Mouse (Mus musculus) liver, postnatal 0 days (tissue): ENCODE results near the gene Pnrc1. TPM values are rescaled to one million over a fixed set of nuclear protein-coding genes. Genes with fewer than 3 reads are reported as not detected.
A peak's percentile ranks its signal among the peaks of the same experiment; 100 is the strongest.
"Not testable (repeated sequence)": the region's sequence is repeated elsewhere in the genome, so short reads cannot be mapped to it uniquely, and the experiment has no call there.

Experiments used
- ATAC-seq: fragments of 200-750 bp; cut with Nextera tagmentation; 2 replicates; pipeline ENCODE4 v1.8.0; 2017; ENCODE audit warnings: mild to moderate bottlenecking, moderate library complexity
- DNase-seq: peaks from one replicate; pipeline ENCODE4 v3.0.0-alpha.2; 2016
- H3K27ac ChIP-seq: fragments of 300-500 bp; sonication (generic); 2 replicates; pipeline ENCODE4 v1.5.1; 2014; ENCODE audit warnings: antibody characterized with exemption, moderate library complexity, mild to moderate bottlenecking, low read depth
- H3K27me3 ChIP-seq: fragments of 300-500 bp; sonication (generic); 2 replicates; pipeline ENCODE4 v1.6.1; 2014; ENCODE audit warnings: low read length, control low read depth, mixed read lengths; ENCODE audit not compliant: insufficient read depth
- H3K36me3 ChIP-seq: fragments of 300-500 bp; sonication (generic); replicated peaks from 2 replicates; pipeline ENCODE4 v1.6.1; 2014; ENCODE audit warnings: mild to moderate bottlenecking, control low read depth, low read length, moderate library complexity, mixed read lengths; ENCODE audit not compliant: insufficient read depth
- H3K4me1 ChIP-seq: fragments of 300-500 bp; sonication (generic); 2 replicates; pipeline ENCODE4 v1.6.1; 2014; ENCODE audit warnings: antibody characterized with exemption, mild to moderate bottlenecking, control low read depth; ENCODE audit not compliant: insufficient read depth
- H3K4me2 ChIP-seq: fragments of 300-500 bp; sonication (generic); 2 replicates; pipeline ENCODE4 v1.6.1; 2014; ENCODE audit warnings: low read depth, mild to moderate bottlenecking, low read length, moderate library complexity, mixed read lengths
- H3K4me3 ChIP-seq: fragments of 300-500 bp; sonication (generic); 2 replicates; pipeline ENCODE4 v1.5.1; 2014; ENCODE audit warnings: low read depth, low read length
- H3K9ac ChIP-seq: fragments of 300-500 bp; sonication (generic); replicated peaks from 2 replicates; pipeline ENCODE4 v1.6.1; 2014; ENCODE audit warnings: mild to moderate bottlenecking, moderate library complexity
- H3K9me3 ChIP-seq: fragments of 300-500 bp; sonication (generic); 2 replicates; pipeline ENCODE4 v1.6.1; 2016; ENCODE audit warnings: mild to moderate bottlenecking, control low read depth, low read length, mixed read lengths
- CTCF ChIP-seq: sonication (generic); IDR thresholded peaks from 2 replicates; pipeline ENCODE4 v1.5.1; 2016; ENCODE audit warnings: antibody characterized with exemption, low read depth
- EP300 ChIP-seq: IDR thresholded peaks from 2 replicates; pipeline ENCODE4 v1.6.1; 2016; ENCODE audit warnings: antibody characterized with exemption, low read depth, mild to moderate bottlenecking
- WGBS: fragments of 180-500 bp; shearing (Covaris S2); extraction: QIAGEN DNeasy Blood & Tissue Kit; methylation state at CpG from one replicate; pipeline ENCODE4 v1.1.7; 2014; ENCODE audit not compliant: insufficient replicate concordance; 5-methylcytosine and 5-hydroxymethylcytosine counted together
- polyA plus RNA-seq: library from polyadenylated mRNA; unstranded; fragments of >200 nt; fragmentation: Nextera tagmentation; extraction: Ambion mirVana; gene quantifications from 2 replicates; pipeline ENCODE4 v1.2.1, GENCODE M21; 2015

Gene Pnrc1
- polyA plus RNA-seq, result 71.4 and 74.3 TPM in 2 replicates

DNA sequence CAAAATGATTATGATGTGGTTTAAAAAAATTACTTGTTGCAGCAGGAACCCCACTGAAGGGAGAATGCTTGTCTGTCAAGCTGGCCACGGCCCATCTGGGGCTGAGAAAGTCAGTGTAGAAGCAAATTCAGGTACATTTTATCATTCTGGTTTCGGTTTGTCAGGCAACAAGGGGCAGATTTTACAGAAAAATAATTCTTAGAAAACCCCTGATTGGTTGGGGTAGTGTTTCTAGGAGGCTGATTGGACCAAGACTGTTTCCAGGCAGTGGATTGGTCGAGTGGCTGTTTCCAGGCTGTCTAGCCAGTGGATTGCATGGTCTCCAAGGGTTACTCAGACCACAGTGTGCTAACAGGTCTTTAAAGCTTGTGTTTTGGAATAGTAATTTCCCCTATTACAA is at the start of gene Pnrc1:
Gene Pnrc1 (minus strand): TSS at position 162 of the 400 bp plus-strand sequence.
- Histone ChIP-seq H3K27ac (0 out of 2 replicates have a peak within 1 kb of the TSS, but pooled peaks have one; percentile 22), H3K4me3 (no peak within 1 kb of the TSS), H3K27me3 (no peaks in the 10 kb centered on the region), H3K9me3 (no peaks in the 10 kb centered on the region), H3K36me3 (no peaks in the 10 kb centered on the region), H3K4me1 (no peaks in the 10 kb centered on the region), H3K9ac (no peak within 1 kb of the TSS), H3K4me2 (peak within 1 kb of the TSS; percentile 23)
- DNase-seq (no peak), ATAC-seq (peak; percentile 75)
- no peak for TF ChIP-seq CTCF
- TF ChIP-seq EP300, result no peak
- 51% methylated on average over 3 of the region's 3 CpGs for WGBS

DNA sequence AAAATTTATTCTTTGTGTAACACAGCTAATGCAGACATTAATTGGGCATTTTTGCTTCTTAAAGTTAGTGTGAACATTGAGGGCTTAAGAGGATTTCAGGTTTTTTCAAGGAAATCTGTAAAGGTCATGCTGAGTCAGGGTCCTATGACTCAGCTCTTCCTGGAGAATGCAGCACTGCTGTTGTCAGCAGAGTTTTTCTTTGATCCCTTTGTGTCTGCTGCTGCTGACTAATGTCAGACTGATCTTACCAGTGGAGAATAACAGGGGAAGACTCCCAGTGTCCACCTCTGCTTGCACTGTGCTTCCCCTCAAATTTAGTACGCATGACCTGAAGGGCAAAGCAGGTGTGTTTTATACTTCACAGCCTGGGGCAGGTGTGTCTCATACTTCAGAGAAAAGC is 48.0 kb upstream of the Pnrc1 start:
- peak; percentile 31 for DNase-seq
- no peak overlapping the region for H3K4me2 ChIP-seq
- 90% methylated on average over 1 of the region's 1 CpGs for WGBS
- H3K27me3 ChIP-seq, result no peaks in the 10 kb centered on the region
- peaks cover 3% of the 10 kb centered on the region; the same call in 1 of the 2 replicates for H3K4me1 ChIP-seq
- peak; percentile 76 for ATAC-seq
- peak; percentile 77 for TF ChIP-seq EP300
- no peak for TF ChIP-seq CTCF
- H3K9me3 ChIP-seq, result no peaks in the 10 kb centered on the region
- no peak overlapping the region for H3K9ac ChIP-seq
- H3K4me3 ChIP-seq, result no peak overlapping the region
- peaks cover 32% of the 10 kb centered on the region for H3K36me3 ChIP-seq
- peak overlapping the region; percentile 79 for H3K27ac ChIP-seq

DNA sequence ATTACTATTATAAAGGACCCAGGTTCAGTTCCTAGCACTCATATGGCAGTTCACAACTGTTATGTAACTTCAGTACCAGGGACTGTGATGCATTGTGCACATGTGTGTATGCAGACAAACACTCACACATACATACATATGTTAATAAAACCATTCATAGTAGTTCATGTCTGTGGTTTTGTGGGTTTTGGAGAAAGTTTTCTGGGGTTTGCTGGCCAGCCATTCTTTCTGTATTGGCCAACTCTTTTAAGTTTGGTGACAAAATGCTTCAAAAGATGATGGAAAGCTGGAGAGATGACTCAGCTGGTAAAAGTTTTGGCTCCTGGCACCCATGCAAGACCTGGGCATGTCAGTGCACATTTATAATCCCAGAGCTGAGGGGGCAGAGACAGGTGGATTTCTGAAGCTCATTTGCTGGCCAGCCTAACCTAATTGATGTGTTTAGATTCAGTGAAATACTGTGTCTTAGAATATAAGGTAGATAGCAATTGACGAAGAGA is 43.0 kb upstream of the Pnrc1 start:
- WGBS, result 88% methylated on average over 1 of the region's 1 CpGs
- H3K4me1 ChIP-seq, result no peaks in the 10 kb centered on the region
- DNase-seq, result no peak
- TF ChIP-seq CTCF, result no peak
- no peak for TF ChIP-seq EP300
- H3K9me3 ChIP-seq, result no peaks in the 10 kb centered on the region
- H3K36me3 ChIP-seq, result peaks cover 36% of the 10 kb centered on the region
- ATAC-seq, result no peak
- H3K27me3 ChIP-seq, result no peaks in the 10 kb centered on the region
- H3K27ac ChIP-seq, result no peak overlapping the region
- H3K4me3 ChIP-seq, result no peak overlapping the region
- H3K4me2 ChIP-seq, result no peak overlapping the region
- H3K9ac ChIP-seq, result no peak overlapping the region

DNA sequence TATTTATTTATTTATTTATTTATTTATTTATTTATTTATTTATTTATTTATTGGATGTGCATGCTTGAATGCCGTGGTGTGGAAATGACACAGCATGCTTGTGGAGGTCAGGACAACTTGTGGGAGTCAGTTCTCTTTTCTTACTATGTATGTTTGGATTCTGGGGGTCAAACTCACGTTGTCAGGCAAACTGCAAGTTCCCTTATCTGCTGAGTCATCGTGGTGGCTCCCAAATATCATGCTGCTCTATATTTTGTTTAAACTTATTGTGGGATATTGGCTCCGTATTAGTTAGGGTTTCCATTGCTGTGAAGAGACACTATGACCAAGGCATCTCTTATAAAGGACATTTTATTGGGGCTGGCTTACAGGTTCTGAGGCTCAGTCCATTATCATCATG is 41.2 kb upstream of the Pnrc1 start:
- Histone ChIP-seq H3K4me3 (no peak overlapping the region), H3K27me3 (no peaks in the 10 kb centered on the region), H3K4me1 (no peaks in the 10 kb centered on the region), H3K36me3 (peaks cover 37% of the 10 kb centered on the region), H3K9me3 (no peaks in the 10 kb centered on the region), H3K27ac (no peak overlapping the region), H3K9ac (no peak overlapping the region), H3K4me2 (no peak overlapping the region)
- no peak for DNase-seq
- WGBS, result 64% methylated on average over 4 of the region's 4 CpGs
- no peak for ATAC-seq
- TF ChIP-seq CTCF (no peak), EP300 (no peak)

GRCm38 (mm10) chr4:33315840-33316239 is 25.9 kb upstream of the Pnrc1 start:
- Histone ChIP-seq H3K9me3 (no peaks in the 10 kb centered on the region), H3K27ac (no peak overlapping the region), H3K36me3 (0 out of 2 replicates have a peak, but pooled peaks cover 6% of the 10 kb centered on the region), H3K27me3 (no peaks in the 10 kb centered on the region), H3K9ac (no peak overlapping the region), H3K4me3 (no peak overlapping the region), H3K4me2 (no peak overlapping the region), H3K4me1 (peaks cover 14% of the 10 kb centered on the region)
- ATAC-seq (no peak), DNase-seq (no peak)
- TF ChIP-seq EP300, result no peak
- no peak for TF ChIP-seq CTCF
- 52% methylated on average over 5 of the region's 5 CpGs for WGBS

DNA sequence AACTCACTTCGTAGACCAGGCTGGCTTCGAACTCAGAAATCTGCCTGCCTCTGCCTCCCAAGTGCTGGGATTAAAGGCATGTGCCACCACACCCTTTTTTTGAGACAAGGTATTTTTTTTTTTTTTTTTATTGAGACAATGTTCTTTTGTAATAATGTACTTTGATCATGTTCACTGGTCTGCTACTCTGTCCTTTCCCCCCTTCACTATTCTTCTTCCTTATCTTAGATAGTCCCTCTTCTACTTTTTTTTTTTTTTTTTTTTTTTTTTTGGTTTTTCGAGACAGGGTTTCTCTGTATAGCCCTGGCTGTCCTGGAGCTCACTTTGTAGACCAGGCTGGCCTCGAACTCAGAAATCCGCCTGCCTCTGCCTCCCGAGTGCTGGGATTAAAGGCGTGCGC is 24.2 kb upstream of the Pnrc1 start:
- H3K4me2 ChIP-seq, DNase-seq, H3K27me3 ChIP-seq, H3K36me3 ChIP-seq, H3K4me3 ChIP-seq, H3K9me3 ChIP-seq, ATAC-seq, H3K9ac ChIP-seq, H3K27ac ChIP-seq: not testable (repeated sequence)
- peaks cover 16% of the 10 kb centered on the region for H3K4me1 ChIP-seq
- 95% methylated on average over 6 of the region's 8 CpGs for whole genome bisulfite sequencing
